Mouse (Mus musculus): ENCODE results near the gene Ssh3. TPM values are rescaled to one million over a fixed set of nuclear protein-coding genes. Genes with fewer than 3 reads are reported as not detected.
A peak's percentile ranks its signal among the peaks of the same experiment; 100 is the strongest.

Gene Ssh3
- polyA plus RNA-seq, 1 experiment from 2014 or later = 33.6 TPM

DNA sequence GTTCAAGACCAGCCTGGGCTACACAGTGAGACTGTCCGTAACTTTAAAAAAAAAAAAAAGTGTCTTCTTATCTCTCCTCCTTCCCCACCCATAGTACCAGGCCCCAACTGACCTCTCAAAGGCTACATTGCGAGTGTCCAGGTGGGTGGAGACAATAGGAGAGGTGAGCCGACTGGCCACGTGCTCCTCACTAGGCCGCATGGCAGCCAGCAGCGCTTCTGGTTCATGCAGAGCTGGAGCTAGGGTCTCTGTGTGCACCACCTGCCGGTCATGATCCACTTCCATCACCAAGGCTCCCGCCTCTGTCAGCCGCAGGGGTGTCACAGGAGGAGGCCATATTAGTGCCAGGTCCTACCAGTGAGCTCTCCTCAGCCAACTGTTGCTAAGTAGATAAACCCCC is 11.4 kb upstream of the Ssh3 start:
- WGBS = 90% methylated on average over 9 of the region's 9 CpGs

DNA sequence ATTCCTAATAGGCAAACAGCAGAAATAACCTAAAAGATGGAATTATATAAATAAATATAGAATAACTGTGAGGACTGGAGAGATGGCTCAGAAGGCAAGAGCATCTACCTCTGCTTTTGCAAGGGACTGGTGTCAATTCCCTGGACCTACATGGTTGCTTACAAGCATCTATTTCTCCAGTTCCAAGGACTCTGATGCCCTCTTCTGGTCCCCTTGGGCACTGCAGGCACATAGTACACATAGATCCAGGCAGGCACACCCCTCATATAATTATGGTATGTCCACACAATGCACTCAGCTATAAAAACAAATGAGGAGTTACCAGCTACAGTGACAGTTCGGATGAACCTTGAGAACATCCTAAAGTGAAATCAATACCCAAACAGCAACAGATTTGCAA is 10.5 kb upstream of the Ssh3 start:
- Histone ChIP-seq H3K4me1 (ENCODE audit: control insufficient read depth, insufficient read depth, low read length) (peaks cover 14% of the 10 kb centered on the region), H3K27ac (ENCODE audit: low read length) (no peak overlapping the region), H3K9ac (ENCODE audit: low read depth, low read length) (no peak overlapping the region), H3K36me3 (ENCODE audit: control insufficient read depth, insufficient read depth, low read length) (no peaks in the 10 kb centered on the region), H3K9me3 (ENCODE audit: control insufficient read depth, low read length) (peaks cover 9% of the 10 kb centered on the region; the same call in 1 of the 2 replicates), H3K4me2 (ENCODE audit: low read depth, low read length) (no peak overlapping the region), H3K4me3 (ENCODE audit: low read length) (no peak overlapping the region), H3K27me3 (replicated peaks; ENCODE audit: control insufficient read depth, insufficient read depth, low read length) (peaks cover 3% of the 10 kb centered on the region; the same call in 1 of the 2 replicates)
- no peak for ATAC-seq
- 97% methylated on average over 1 of the region's 1 CpGs for WGBS

More for the DNA sequence above, 11.4 kb upstream of the Ssh3 start:
- Histone ChIP-seq H3K9me3 (ENCODE audit: control insufficient read depth, low read length) (peaks cover 9% of the 10 kb centered on the region; the same call in 1 of the 2 replicates), H3K4me2 (ENCODE audit: low read depth, low read length) (no peak overlapping the region), H3K4me1 (ENCODE audit: control insufficient read depth, insufficient read depth, low read length) (peaks cover 14% of the 10 kb centered on the region), H3K27ac (ENCODE audit: low read length) (no peak overlapping the region), H3K27me3 (replicated peaks; ENCODE audit: control insufficient read depth, insufficient read depth, low read length) (peaks cover 3% of the 10 kb centered on the region; the same call in 1 of the 2 replicates), H3K4me3 (ENCODE audit: low read length) (no peak overlapping the region), H3K36me3 (ENCODE audit: control insufficient read depth, insufficient read depth, low read length) (0 out of 2 replicates have a peak, but pooled peaks cover 2% of the 10 kb centered on the region), H3K9ac (ENCODE audit: low read depth, low read length) (no peak overlapping the region)
- no peak for ATAC-seq

DNA sequence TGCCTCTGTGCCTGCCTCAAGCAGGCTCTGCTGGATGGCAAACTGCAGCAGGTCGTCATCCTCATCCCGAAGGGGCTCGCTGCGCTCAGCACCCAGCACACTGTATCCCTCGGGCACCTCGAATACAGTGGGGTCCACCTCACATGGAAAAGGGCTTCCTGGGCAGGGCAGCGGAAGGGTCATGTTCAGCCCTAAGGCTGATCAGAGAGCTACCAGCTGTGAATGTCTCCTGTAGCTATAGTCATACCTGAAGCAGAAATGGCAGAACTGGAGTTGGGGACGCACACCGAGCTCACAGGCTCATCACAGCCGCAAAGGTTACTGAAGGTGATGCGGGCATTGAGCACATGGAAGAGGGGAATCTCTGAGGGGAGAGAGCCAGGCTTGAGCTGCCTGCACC is 2.0 kb upstream of the Ssh3 start:
- ATAC-seq = no peak
- peaks cover 12% of the 10 kb centered on the region for H3K4me1 ChIP-seq (ENCODE audit: control insufficient read depth, insufficient read depth, low read length)
- no peak overlapping the region for H3K4me3 ChIP-seq (ENCODE audit: low read length)
- H3K27me3 ChIP-seq (replicated peaks; ENCODE audit: control insufficient read depth, insufficient read depth, low read length) = no peaks in the 10 kb centered on the region
- H3K9ac ChIP-seq (ENCODE audit: low read depth, low read length) = no peak overlapping the region
- no peak overlapping the region for H3K27ac ChIP-seq (ENCODE audit: low read length)
- WGBS = 94% methylated on average over 11 of the region's 11 CpGs
- H3K36me3 ChIP-seq (ENCODE audit: control insufficient read depth, insufficient read depth, low read length) = no peaks in the 10 kb centered on the region
- H3K4me2 ChIP-seq (ENCODE audit: low read depth, low read length) = no peak overlapping the region
- H3K9me3 ChIP-seq (ENCODE audit: control insufficient read depth, low read length) = 0 out of 2 replicates have a peak, but pooled peaks cover 4% of the 10 kb centered on the region

DNA sequence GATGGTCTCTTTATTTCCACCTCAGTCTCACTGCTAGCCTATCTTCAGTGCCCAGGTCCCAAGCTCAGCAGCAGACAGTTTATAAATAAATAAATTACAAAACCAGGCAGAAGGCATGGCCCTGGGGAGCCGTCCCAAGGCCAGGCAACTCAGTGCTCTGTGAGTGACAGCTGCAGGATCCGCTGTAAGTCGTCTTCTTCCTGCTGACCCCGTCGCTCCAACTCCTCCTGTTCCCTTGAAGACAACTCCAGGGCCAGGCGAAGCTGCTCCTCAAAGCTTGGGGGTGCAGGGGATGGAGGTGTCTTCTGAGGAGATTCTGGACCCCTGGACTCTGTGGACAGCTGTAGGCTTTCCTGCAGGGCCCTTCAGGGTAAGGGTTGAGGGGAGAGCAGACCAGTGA is 1.2 kb upstream of the Ssh3 start:
- no peaks in the 10 kb centered on the region for H3K9me3 ChIP-seq (ENCODE audit: control insufficient read depth, low read length)
- no peaks in the 10 kb centered on the region for H3K27me3 ChIP-seq (replicated peaks; ENCODE audit: control insufficient read depth, insufficient read depth, low read length)
- no peaks in the 10 kb centered on the region for H3K36me3 ChIP-seq (ENCODE audit: control insufficient read depth, insufficient read depth, low read length)
- WGBS = 70% methylated on average over 6 of the region's 6 CpGs
- no peak overlapping the region for H3K4me2 ChIP-seq (ENCODE audit: low read depth, low read length)
- no peak overlapping the region for H3K9ac ChIP-seq (ENCODE audit: low read depth, low read length)
- H3K4me1 ChIP-seq (ENCODE audit: control insufficient read depth, insufficient read depth, low read length) = peaks cover 12% of the 10 kb centered on the region
- ATAC-seq = no peak
- no peak overlapping the region for H3K27ac ChIP-seq (ENCODE audit: low read length)
- H3K4me3 ChIP-seq (ENCODE audit: low read length) = no peak overlapping the region

DNA sequence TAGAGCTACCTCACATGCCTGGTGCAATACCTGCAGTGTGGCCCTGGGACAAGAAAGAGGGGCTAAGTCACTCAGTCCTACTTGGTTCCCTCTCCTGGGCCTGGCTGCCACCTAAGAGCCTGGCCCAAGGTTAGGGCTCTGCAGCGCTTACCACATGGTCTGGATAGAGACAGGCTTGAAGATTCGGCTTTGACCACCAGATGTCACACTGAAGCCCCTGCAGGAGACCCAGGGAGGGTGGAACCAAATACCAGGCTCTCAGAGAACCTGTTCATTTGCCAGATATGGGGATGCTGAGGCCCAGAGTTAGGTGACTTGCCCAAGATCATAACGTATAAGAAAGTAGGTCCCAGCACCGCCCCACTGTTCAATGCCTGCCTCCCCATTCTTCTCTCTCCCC is 3.0 kb downstream of the Ssh3 start:
- no peak for ATAC-seq
- no peaks in the 10 kb centered on the region for H3K27me3 ChIP-seq (replicated peaks; ENCODE audit: control insufficient read depth, insufficient read depth, low read length)
- 65% methylated on average over 4 of the region's 4 CpGs for WGBS
- H3K9ac ChIP-seq (ENCODE audit: low read depth, low read length) = no peak overlapping the region
- H3K9me3 ChIP-seq (ENCODE audit: control insufficient read depth, low read length) = no peaks in the 10 kb centered on the region
- no peaks in the 10 kb centered on the region for H3K36me3 ChIP-seq (ENCODE audit: control insufficient read depth, insufficient read depth, low read length)
- no peak overlapping the region for H3K27ac ChIP-seq (ENCODE audit: low read length)
- H3K4me1 ChIP-seq (ENCODE audit: control insufficient read depth, insufficient read depth, low read length) = peaks cover 16% of the 10 kb centered on the region
- H3K4me3 ChIP-seq (ENCODE audit: low read length) = no peak overlapping the region
- no peak overlapping the region for H3K4me2 ChIP-seq (ENCODE audit: low read depth, low read length)

DNA sequence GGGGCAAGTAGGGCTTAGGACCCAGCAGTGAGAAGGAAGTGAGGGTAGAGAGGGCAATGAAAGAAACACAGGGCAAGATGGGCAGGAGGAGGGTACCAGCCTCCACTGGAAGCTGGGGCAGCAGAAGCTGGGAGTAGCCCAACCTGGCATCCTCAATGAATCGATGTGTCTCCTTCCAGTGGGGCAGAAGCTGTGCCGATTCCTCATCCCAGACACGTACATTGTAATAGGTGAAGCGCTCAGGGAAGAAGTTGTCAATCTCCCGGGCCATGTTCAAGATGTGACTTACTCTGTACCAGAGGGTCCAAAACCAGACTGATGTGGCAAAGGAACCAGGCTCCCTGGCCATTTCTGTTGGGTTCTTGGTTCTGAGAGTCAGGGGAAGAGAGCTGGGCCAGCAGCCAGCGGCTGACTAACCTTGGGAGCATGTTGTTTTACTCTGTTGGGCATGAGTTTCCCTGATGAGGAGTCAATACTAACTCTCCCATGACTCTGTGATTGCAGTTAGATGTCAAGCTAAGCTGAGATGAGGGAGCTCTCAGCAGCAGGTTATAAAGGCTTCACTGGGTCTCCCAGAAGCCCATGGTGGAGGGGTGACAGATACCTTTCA is 4.7 kb downstream of the Ssh3 start:
- ATAC-seq = no peak
- 90% methylated on average over 6 of the region's 6 CpGs for WGBS
- H3K4me2 ChIP-seq (ENCODE audit: low read depth, low read length) = no peak overlapping the region

DNA sequence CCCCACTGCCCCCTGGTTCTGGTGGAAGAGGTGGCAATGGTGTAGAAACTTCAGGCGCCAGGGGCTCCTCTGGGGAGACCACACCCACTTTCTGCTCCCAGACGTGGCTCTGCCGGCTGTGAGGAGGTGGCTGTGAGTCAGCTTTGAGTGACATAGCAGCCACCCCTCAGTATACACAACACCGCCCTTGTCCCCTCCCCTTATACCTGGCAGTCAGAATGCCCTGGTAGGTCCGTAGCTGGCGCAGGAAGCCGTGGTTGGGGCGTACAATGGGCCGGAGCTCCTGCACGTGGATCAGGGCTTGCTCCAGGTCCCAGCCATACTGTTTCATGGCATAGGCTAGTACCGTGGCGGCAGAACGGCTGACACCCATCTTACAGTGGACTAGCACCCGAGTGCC is 5.3 kb downstream of the Ssh3 start:
- no peaks in the 10 kb centered on the region for H3K36me3 ChIP-seq (ENCODE audit: control insufficient read depth, insufficient read depth, low read length)
- no peak overlapping the region for H3K4me2 ChIP-seq (ENCODE audit: low read depth, low read length)
- H3K9ac ChIP-seq (ENCODE audit: low read depth, low read length) = no peak overlapping the region
- H3K27ac ChIP-seq (ENCODE audit: low read length) = no peak overlapping the region
- no peaks in the 10 kb centered on the region for H3K9me3 ChIP-seq (ENCODE audit: control insufficient read depth, low read length)
- no peaks in the 10 kb centered on the region for H3K27me3 ChIP-seq (replicated peaks; ENCODE audit: control insufficient read depth, insufficient read depth, low read length)
- ATAC-seq = no peak
- H3K4me3 ChIP-seq (ENCODE audit: low read length) = no peak overlapping the region
- WGBS = 58% methylated on average over 14 of the region's 14 CpGs
- H3K4me1 ChIP-seq (ENCODE audit: control insufficient read depth, insufficient read depth, low read length) = peaks cover 10% of the 10 kb centered on the region

More for the DNA sequence above, 4.7 kb downstream of the Ssh3 start:
- H3K36me3 ChIP-seq (ENCODE audit: control insufficient read depth, insufficient read depth, low read length) = no peaks in the 10 kb centered on the region
- H3K27ac ChIP-seq (ENCODE audit: low read length) = no peak overlapping the region
- H3K9me3 ChIP-seq (ENCODE audit: control insufficient read depth, low read length) = no peaks in the 10 kb centered on the region
- peaks cover 15% of the 10 kb centered on the region for H3K4me1 ChIP-seq (ENCODE audit: control insufficient read depth, insufficient read depth, low read length)
- H3K4me3 ChIP-seq (ENCODE audit: low read length) = no peak overlapping the region
- no peak overlapping the region for H3K9ac ChIP-seq (ENCODE audit: low read depth, low read length)
- H3K27me3 ChIP-seq (replicated peaks; ENCODE audit: control insufficient read depth, insufficient read depth, low read length) = no peaks in the 10 kb centered on the region

DNA sequence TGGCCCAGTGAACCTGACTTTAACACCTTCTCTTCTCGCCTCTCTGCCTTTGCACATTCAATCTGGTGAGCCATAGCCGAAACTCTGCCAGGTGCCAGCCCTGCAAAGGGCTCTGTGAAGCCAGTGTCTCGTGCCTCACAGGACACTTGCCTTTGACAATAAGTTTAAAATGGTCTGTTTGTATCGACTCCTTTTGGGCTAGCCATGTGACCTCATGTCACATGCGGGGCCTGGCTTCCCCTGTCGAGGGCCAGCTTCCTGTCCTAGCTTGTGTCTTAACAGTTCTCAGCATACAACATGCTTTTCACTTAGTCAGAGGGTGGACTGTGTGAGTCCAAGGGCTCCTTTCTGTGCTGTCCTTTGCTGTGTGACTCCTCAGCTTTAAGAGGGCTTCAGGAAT is 6.2 kb downstream of the Ssh3 start:
- H3K36me3 ChIP-seq (ENCODE audit: control insufficient read depth, insufficient read depth, low read length) = no peaks in the 10 kb centered on the region
- ATAC-seq = no peak

DNA sequence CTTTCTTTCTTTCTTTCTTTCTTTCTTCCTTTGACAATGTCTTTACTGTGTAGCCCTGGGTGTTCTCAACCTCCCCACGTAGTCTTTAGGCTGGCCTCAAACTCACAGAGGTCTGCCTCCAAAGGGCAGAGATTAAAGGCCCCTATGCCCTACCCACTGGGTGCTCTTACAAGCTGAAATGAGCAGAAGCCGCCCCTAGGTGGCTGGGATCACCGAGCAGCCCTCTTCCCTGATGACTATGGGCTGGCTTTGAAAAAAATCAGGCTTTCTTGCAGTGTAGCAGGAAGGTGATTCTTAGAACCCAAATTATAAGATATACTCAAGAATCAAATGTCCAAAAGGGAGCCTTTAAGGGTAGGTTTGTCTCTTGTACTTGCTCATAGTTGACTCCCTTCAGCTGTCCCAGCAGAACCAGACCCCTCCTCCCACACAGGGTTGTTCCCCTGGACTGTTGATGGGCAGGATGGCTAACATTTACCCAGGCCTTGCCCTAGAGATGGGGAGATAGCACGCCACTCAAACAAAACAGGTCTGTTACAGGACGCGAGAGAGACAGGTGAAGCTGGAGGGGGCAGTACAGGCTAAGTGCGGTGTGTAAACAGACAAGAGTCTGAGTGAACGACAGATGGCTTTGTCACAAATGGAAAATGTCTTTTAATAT is 7.8 kb downstream of the Ssh3 start:
- Histone ChIP-seq H3K4me1 (ENCODE audit: control insufficient read depth, insufficient read depth, low read length) (peaks cover 9% of the 10 kb centered on the region), H3K9ac (ENCODE audit: low read depth, low read length) (no peak overlapping the region), H3K36me3 (ENCODE audit: control insufficient read depth, insufficient read depth, low read length) (no peaks in the 10 kb centered on the region), H3K27me3 (replicated peaks; ENCODE audit: control insufficient read depth, insufficient read depth, low read length) (no peaks in the 10 kb centered on the region), H3K27ac (ENCODE audit: low read length) (peak overlapping the region; percentile 45; the same call in 1 of the 2 replicates), H3K4me3 (ENCODE audit: low read length) (no peak overlapping the region), H3K4me2 (ENCODE audit: low read depth, low read length) (no peak overlapping the region), H3K9me3 (ENCODE audit: control insufficient read depth, low read length) (no peaks in the 10 kb centered on the region)
- WGBS = 42% methylated on average over 8 of the region's 8 CpGs
- no peak for ATAC-seq

More for the DNA sequence above, 6.2 kb downstream of the Ssh3 start:
- peak overlapping the region; percentile 4; the same call in 1 of the 2 replicates for H3K27ac ChIP-seq (ENCODE audit: low read length)
- peaks cover 10% of the 10 kb centered on the region for H3K4me1 ChIP-seq (ENCODE audit: control insufficient read depth, insufficient read depth, low read length)
- H3K4me3 ChIP-seq (ENCODE audit: low read length) = no peak overlapping the region
- H3K9me3 ChIP-seq (ENCODE audit: control insufficient read depth, low read length) = no peaks in the 10 kb centered on the region
- no peaks in the 10 kb centered on the region for H3K27me3 ChIP-seq (replicated peaks; ENCODE audit: control insufficient read depth, insufficient read depth, low read length)
- WGBS = 71% methylated on average over 6 of the region's 6 CpGs
- H3K4me2 ChIP-seq (ENCODE audit: low read depth, low read length) = no peak overlapping the region
- no peak overlapping the region for H3K9ac ChIP-seq (ENCODE audit: low read depth, low read length)
